21 mouse cellular contexts compared by ENCODE assay signal in genomic region chr14:21372689-21373088, GRCm38 (mm10).
"Had no signal": no experiment of that assay in that cellular context is flagged by ENCODE, and none has a peak within 500 bp of the region (broad histone marks: within the 10 kb centered on the region; RNA-seq: fewer than 3 reads in every experiment).

No protein-coding gene starts in this region.

- H3K36me3 ChIP-seq: limb, embryonic 10.5 days; limb, embryonic 13.5 days; lung, embryonic 15.5 days; midbrain, embryonic 10.5 days; neural tube, embryonic 13.5 days had no signal

- H3K27me3 ChIP-seq: limb, embryonic 13.5 days; liver, embryonic 12.5 days; liver, embryonic 15.5 days; lung, embryonic 15.5 days; megakaryocyte, embryonic 14.5 days; neural tube, embryonic 13.5 days had no signal

- H3K9ac ChIP-seq: limb, embryonic 13.5 days; liver, embryonic 12.5 days; liver, embryonic 15.5 days; lung, embryonic 15.5 days; neural tube, embryonic 13.5 days had no signal

- H3K4me3 ChIP-seq: limb, embryonic 10.5 days; limb, embryonic 13.5 days; liver, embryonic 12.5 days; liver, embryonic 15.5 days; lung, embryonic 15.5 days; megakaryocyte, embryonic 14.5 days; midbrain, embryonic 10.5 days; myocyte; neural tube, embryonic 13.5 days had no signal

- H3K4me1 ChIP-seq: liver, embryonic 12.5 days; liver, embryonic 15.5 days; megakaryocyte, embryonic 14.5 days had no signal

- H3K4me2 ChIP-seq: limb, embryonic 13.5 days; liver, embryonic 12.5 days; liver, embryonic 15.5 days; lung, embryonic 15.5 days; neural tube, embryonic 13.5 days had no signal

- ATAC-seq: liver, embryonic 12.5 days had no signal

- DNase-seq: kidney, adult 18-20 months; kidney, adult 9 months; kidney, postnatal 14 days; kidney, postnatal 4 days; layer of hippocampus, postnatal 36 days; liver; lung, adult 18-20 months; lung, postnatal 10 days; lung, postnatal 36 days; retina, postnatal 1 day; thymus, adult 18-20 months; thymus, postnatal 36 days had no signal

- H3K9me3 ChIP-seq: limb, embryonic 10.5 days; limb, embryonic 13.5 days; liver, embryonic 12.5 days; liver, embryonic 15.5 days; lung, embryonic 15.5 days; megakaryocyte, embryonic 14.5 days; midbrain, embryonic 10.5 days; neural tube, embryonic 13.5 days had no signal

- H3K27ac ChIP-seq: limb, embryonic 10.5 days; liver, embryonic 12.5 days; liver, embryonic 15.5 days; lung, embryonic 15.5 days; midbrain, embryonic 10.5 days; neural tube, embryonic 13.5 days had no signal
